Mouse (Mus musculus) central nervous system, embryonic 11.5 days (tissue): ENCODE results near the gene Rab35. TPM values are rescaled to one million over a fixed set of nuclear protein-coding genes. Genes with fewer than 3 reads are reported as not detected.

Experiments used
- polyA plus RNA-seq: library from polyadenylated mRNA; depleted of rRNA; stranded (reverse); fragments of >200 nt; gene quantifications from 2 replicates; pipeline ENCODE4 v1.2.3, GENCODE M21; 2012; rRNA removed

The Rab35 gene
- 56.2 and 63.9 TPM in 2 replicates for polyA plus RNA-seq

DNA sequence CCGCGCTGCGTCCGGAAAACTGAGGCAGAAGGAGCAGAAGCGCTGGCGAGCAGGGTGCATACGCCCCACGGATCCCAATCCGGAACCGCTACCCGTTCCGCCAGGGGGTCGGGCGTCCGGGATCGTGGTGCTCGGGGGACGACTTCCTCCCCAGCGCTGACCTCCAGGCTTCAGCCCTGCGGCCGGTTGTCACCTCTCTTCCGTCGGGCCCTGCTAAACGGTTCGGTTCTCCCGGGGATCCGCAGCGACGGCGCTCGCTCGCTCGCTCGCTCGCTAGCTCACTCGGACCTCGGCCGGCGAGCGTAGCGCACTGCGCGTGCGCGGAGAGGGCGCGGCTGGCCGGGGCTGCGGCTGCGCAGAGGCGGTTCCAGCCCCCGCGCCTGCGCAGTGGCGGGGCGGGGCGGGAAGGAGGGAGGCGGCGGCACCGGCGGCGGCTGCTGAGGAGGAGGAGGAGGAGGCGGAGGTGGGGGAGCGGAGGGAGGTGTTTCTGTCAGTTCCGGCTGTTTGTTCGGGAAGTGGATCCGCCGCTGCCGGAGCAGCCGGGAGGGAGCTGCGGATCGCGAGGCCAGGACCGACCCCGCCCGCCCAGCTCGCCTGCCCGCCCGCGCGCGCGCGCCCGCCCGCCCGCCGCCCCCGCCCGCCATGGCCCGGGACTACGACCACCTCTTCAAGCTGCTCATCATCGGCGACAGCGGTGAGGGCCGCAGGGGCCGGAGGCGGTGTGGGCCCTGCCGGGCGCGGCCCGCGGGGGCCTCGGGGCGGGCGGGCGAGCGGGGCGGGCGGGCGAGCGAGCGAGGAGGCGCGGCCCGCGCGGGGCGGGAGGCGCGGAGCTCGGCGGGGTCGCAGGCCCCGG, at the start of gene Rab35:
Gene Rab35 (plus strand): TSS at position 404 of the 853 bp plus-strand sequence.

Other genes with a start within 250 kb of the Rab35 start
- gene Msi1, start 202.3 kb upstream of the Rab35 start, polyA plus RNA-seq: 280 and 494 TPM in 2 replicates
- gene Pla2g1b, start 165.6 kb upstream of the Rab35 start, polyA plus RNA-seq: not detected in 2 replicates
- gene Sirt4, start 147.2 kb upstream of the Rab35 start, polyA plus RNA-seq: 41.7 and 58.3 TPM in 2 replicates
- 35.1 and 46.8 TPM in 2 replicates for gene Pxn, start 125.2 kb upstream of the Rab35 start, polyA plus RNA-seq
- 2,245 and 2,728 TPM in 2 replicates for gene Rplp0, start 72.4 kb upstream of the Rab35 start, polyA plus RNA-seq
- 49.0 and 56.7 TPM in 2 replicates for gene Gcn1l1, start 66.7 kb upstream of the Rab35 start, polyA plus RNA-seq
- 29.7 and 36.1 TPM in 2 replicates for gene Bicdl1, start 99.7 kb downstream of the Rab35 start, polyA plus RNA-seq
- 17.7 and 25.2 TPM in 2 replicates for gene Cit, start 213.4 kb downstream of the Rab35 start, polyA plus RNA-seq